Comparison of ENCODE assay signal across 14 mouse cellular contexts in genomic region chr5:115465642-115466420, GRCm38 (mm10). TPM values are rescaled to one million over a fixed set of nuclear protein-coding genes. Genes with fewer than 3 reads are reported as not detected.
DNase-seq lines count a peak whose midpoint lies in the region; ATAC-seq and TF ChIP-seq lines count a peak whose summit lies in the region.
"Had no signal": no experiment of that assay in that cellular context is flagged by ENCODE, and none has a peak within 500 bp of the region (broad histone marks: within the 10 kb centered on the region; RNA-seq: fewer than 3 reads in every experiment).

Pla2g1b (plus strand) TSS chr5:115466262.

- CTCF ChIA-PET in Patski (lab: Charles Lee): no interaction called here

- DNase-seq in heart, adult 2 months: no peak
- DNase-seq in 416B (ENCODE audit: low read depth): peak; percentile 67
- no peak for DNase-seq in Patski (ENCODE audit: low read depth, low spot score)
- no peak for DNase-seq in urinary bladder, postnatal 14 days (ENCODE audit: low spot score)
- no peak for DNase-seq in hindbrain, embryonic 11.5 days (ENCODE audit: low spot score)
- no peak for DNase-seq in cerebellum, postnatal 10 days
- DNase-seq: embryo, embryonic 11 days; heart, adult 11 months; kidney, postnatal 14 days had no signal

- POLR2A ChIA-PET in Patski (lab: Charles Lee): interaction anchor here (0.6 kb wide), 1 partner anchor 13 kb away, joined by 3 read pairs; no protein-coding TSS in a partner anchor

- H3K4me1 ChIP-seq in heart, adult 2 months (ENCODE audit: control insufficient read depth, insufficient read depth, low read length): no peaks in the 10 kb centered on the region
- no peaks in the 10 kb centered on the region for H3K4me1 ChIP-seq in heart, embryonic 11.5 days (ENCODE audit: control insufficient read depth, insufficient read depth, low read length)
- H3K4me1 ChIP-seq in lung, embryonic 15.5 days: 0 out of 2 replicates have a peak, but pooled peaks cover 8% of the 10 kb centered on the region
- H3K4me1 ChIP-seq in hindbrain, embryonic 11.5 days (replicated peaks; ENCODE audit: control insufficient read depth, insufficient read depth, low read length): no peaks in the 10 kb centered on the region

- H3K4me3 ChIP-seq in heart, adult 2 months: no peak within 1 kb of the TSS
- no peak within 1 kb of the TSS for H3K4me3 ChIP-seq in heart, embryonic 11.5 days (ENCODE audit: low read depth, low read length)
- no peak within 1 kb of the TSS for H3K4me3 ChIP-seq in lung, embryonic 15.5 days
- no peak within 1 kb of the TSS for H3K4me3 ChIP-seq in hindbrain, embryonic 11.5 days (ENCODE audit: low read depth, low read length)
- H3K4me3 ChIP-seq: forebrain, embryonic 10.5 days; hindbrain, embryonic 12.5 days had no signal

- no peak within 1 kb of the TSS for H3K4me2 ChIP-seq in heart, embryonic 11.5 days
- H3K4me2 ChIP-seq in lung, embryonic 15.5 days: no peak within 1 kb of the TSS
- no peak within 1 kb of the TSS for H3K4me2 ChIP-seq in hindbrain, embryonic 11.5 days (replicated peaks; ENCODE audit: low read depth, low read length)
- H3K4me2 ChIP-seq: hindbrain, embryonic 12.5 days had no signal

- H3K36me3 ChIP-seq in heart, adult 2 months (ENCODE audit: control insufficient read depth, insufficient read depth, low read length): no peaks in the 10 kb centered on the region
- no peaks in the 10 kb centered on the region for H3K36me3 ChIP-seq in heart, embryonic 11.5 days (ENCODE audit: control insufficient read depth, insufficient read depth, low read length)
- H3K36me3 ChIP-seq in lung, embryonic 15.5 days: no peaks in the 10 kb centered on the region
- no peaks in the 10 kb centered on the region for H3K36me3 ChIP-seq in hindbrain, embryonic 11.5 days (ENCODE audit: control insufficient read depth, insufficient read depth, low read length)
- H3K36me3 ChIP-seq: forebrain, embryonic 10.5 days; G1E; hindbrain, embryonic 12.5 days had no signal

- H3K27ac ChIP-seq in heart, adult 2 months: no peak within 1 kb of the TSS
- no peak within 1 kb of the TSS for H3K27ac ChIP-seq in heart, embryonic 11.5 days (ENCODE audit: low read depth, low read length)
- peak within 1 kb of the TSS; percentile 8; the same call in 1 of the 2 replicates for H3K27ac ChIP-seq in lung, embryonic 15.5 days
- H3K27ac ChIP-seq in hindbrain, embryonic 11.5 days (ENCODE audit: low read depth, low read length): no peak within 1 kb of the TSS
- H3K27ac ChIP-seq: hindbrain, embryonic 12.5 days had no signal

- H3K9me3 ChIP-seq in heart, embryonic 11.5 days (replicated peaks; ENCODE audit: control insufficient read depth, low read length): no peaks in the 10 kb centered on the region
- H3K9me3 ChIP-seq in lung, embryonic 15.5 days: no peaks in the 10 kb centered on the region
- no peaks in the 10 kb centered on the region for H3K9me3 ChIP-seq in hindbrain, embryonic 11.5 days (ENCODE audit: control insufficient read depth, low read length)
- H3K9me3 ChIP-seq: forebrain, embryonic 10.5 days; G1E; hindbrain, embryonic 12.5 days had no signal

- ATAC-seq in heart, embryonic 11.5 days (replicated peaks; ENCODE audit: insufficient number of reproducible peaks, low FRiP score, low TSS enrichment): no peak
- ATAC-seq in Patski: no peak
- 0 out of 2 replicates have a peak, but pooled peaks have one; percentile 47 for ATAC-seq in lung, embryonic 15.5 days (ENCODE audit: borderline replicate concordance, extremely low read depth, low FRiP score, low TSS enrichment)
- ATAC-seq in hindbrain, embryonic 11.5 days (ENCODE audit: low FRiP score): no peak

- no peak for TF ChIP-seq POLR2A in heart, adult 2 months (IDR thresholded peaks at IDR 0.05; ENCODE audit: insufficient read depth, low read depth, low read length)

- TF ChIP-seq CTCF in heart, adult 2 months (IDR thresholded peaks at IDR 0.05): peak; percentile 53
- peak; percentile 62 for TF ChIP-seq CTCF in Patski (IDR thresholded peaks at IDR 0.05)

- no peaks in the 10 kb centered on the region for H3K27me3 ChIP-seq in heart, adult 2 months (ENCODE audit: control insufficient read depth, insufficient read depth, low read length)
- H3K27me3 ChIP-seq in heart, embryonic 11.5 days (ENCODE audit: control insufficient read depth, insufficient read depth, low read length): no peaks in the 10 kb centered on the region
- no peaks in the 10 kb centered on the region for H3K27me3 ChIP-seq in Patski
- no peaks in the 10 kb centered on the region for H3K27me3 ChIP-seq in lung, embryonic 15.5 days
- H3K27me3 ChIP-seq in hindbrain, embryonic 11.5 days (ENCODE audit: control insufficient read depth, insufficient read depth, low read length): no peaks in the 10 kb centered on the region

- 46% methylated on average over 9 of the region's 9 CpGs for WGBS in heart, adult 2 months
- WGBS in heart, embryonic 11.5 days (ENCODE audit: insufficient replicate concordance): 40% methylated on average over 9 of the region's 9 CpGs
- WGBS in lung, embryonic 15.5 days: 29% methylated on average over 9 of the region's 9 CpGs
- WGBS in hindbrain, embryonic 11.5 days: 52% methylated on average over 9 of the region's 9 CpGs

- no peaks in the 10 kb centered on the region for H3K79me2 ChIP-seq in heart, adult 2 months (replicated peaks; ENCODE audit: control insufficient read depth, insufficient read depth, low read length)

- intact Hi-C loops in heart, adult 2 months (cut with DNase I): no loop called here

- H3K9ac ChIP-seq in heart, adult 2 months (ENCODE audit: low read depth, low read length): no peak within 1 kb of the TSS
- no peak within 1 kb of the TSS for H3K9ac ChIP-seq in heart, embryonic 11.5 days (ENCODE audit: low read depth, low read length)
- no peak within 1 kb of the TSS for H3K9ac ChIP-seq in lung, embryonic 15.5 days
- no peak within 1 kb of the TSS for H3K9ac ChIP-seq in hindbrain, embryonic 11.5 days (ENCODE audit: low read depth, low read length)
- H3K9ac ChIP-seq: hindbrain, embryonic 12.5 days had no signal

- in situ Hi-C loops in Patski (cut with MboI; ENCODE audit: low pct_unique_long_range_greater_than_20kb): no loop called here

- TF ChIP-seq EP300 in heart, adult 2 months (IDR thresholded peaks at IDR 0.05; ENCODE audit: insufficient read depth, low read depth, low read length): no peak

RNA-seq across cellular contexts. Expression of gene Pla2g1b, which starts in this region (rescaled TPM):
- not detected for total RNA-seq in heart, adult 2 months (2021)
- polyA plus RNA-seq in heart, adult 2 months (2012; rRNA removed): not detected in 2 replicates
- polyA plus RNA-seq in heart, embryonic 11.5 days (2014; fragmentation: Nextera tagmentation; extraction: Ambion mirVana): 1.0 and 1.2 TPM in 2 replicates
- not detected for polyA plus RNA-seq in Patski (2021)
- polyA plus RNA-seq in lung, embryonic 15.5 days (2015; fragmentation: Nextera tagmentation; extraction: Ambion mirVana): 4.7 and 7.0 TPM in 2 replicates
- 0.56 and 1.1 TPM in 2 replicates for polyA plus RNA-seq in hindbrain, embryonic 11.5 days (2014; fragmentation: Nextera tagmentation; extraction: Ambion mirVana)
- total RNA-seq: G1E had no signal
- polyA plus RNA-seq: forebrain, embryonic 10.5 days; hindbrain, embryonic 12.5 days had no signal
